Mouse (Mus musculus) neural tube, embryonic 13.5 days (tissue): ENCODE results near the gene Pum3. TPM values are rescaled to one million over a fixed set of nuclear protein-coding genes. Genes with fewer than 3 reads are reported as not detected.
"Not testable (repeated sequence)": the region's sequence is repeated elsewhere in the genome, so short reads cannot be mapped to it uniquely, and the experiment has no call there.

ENCODE experiments used
- ATAC-seq: fragments of 200-750 bp; cut with Nextera tagmentation; 2 replicates; pipeline ENCODE4 v1.8.0; 2017; ENCODE audit warnings: low read depth, mild to moderate bottlenecking, moderate TSS enrichment, moderate library complexity
- H3K27ac ChIP-seq: fragments of 300-500 bp; sonication (generic); replicated peaks from 2 replicates; pipeline ENCODE4 v1.5.1; 2015; ENCODE audit warnings: moderate library complexity, mild to moderate bottlenecking, inconsistent platforms
- H3K27me3 ChIP-seq: fragments of 300-500 bp; sonication (generic); 2 replicates; pipeline ENCODE4 v1.6.1; 2015; ENCODE audit warnings: mild to moderate bottlenecking, inconsistent platforms
- H3K36me3 ChIP-seq: fragments of 300-500 bp; sonication (generic); 2 replicates; pipeline ENCODE4 v1.6.1; 2015; ENCODE audit warnings: mild to moderate bottlenecking, inconsistent platforms
- H3K4me1 ChIP-seq: fragments of 300-500 bp; sonication (generic); replicated peaks from 2 replicates; pipeline ENCODE4 v1.6.1; 2015; ENCODE audit warnings: inconsistent platforms
- H3K4me2 ChIP-seq: fragments of 300-500 bp; sonication (generic); 2 replicates; pipeline ENCODE4 v1.6.1; 2015; ENCODE audit warnings: inconsistent platforms, mild to moderate bottlenecking, moderate library complexity
- H3K4me3 ChIP-seq: fragments of 300-500 bp; sonication (generic); 2 replicates; pipeline ENCODE4 v1.5.1; 2015; ENCODE audit warnings: mild to moderate bottlenecking, inconsistent platforms
- H3K9ac ChIP-seq: fragments of 300-500 bp; sonication (generic); 2 replicates; pipeline ENCODE4 v1.6.1; 2015; ENCODE audit warnings: moderate library complexity, mild to moderate bottlenecking, inconsistent platforms
- H3K9me3 ChIP-seq: fragments of 300-500 bp; sonication (generic); 2 replicates; pipeline ENCODE4 v1.6.1; 2016; ENCODE audit warnings: inconsistent platforms
- WGBS: fragments of 180-500 bp; shearing (Covaris S2); methylation state at CpG from one replicate; pipeline ENCODE4 v1.1.7; 2015; 5-methylcytosine and 5-hydroxymethylcytosine counted together
- polyA plus RNA-seq: library from polyadenylated mRNA; unstranded; fragments of >200 nt; fragmentation: Nextera tagmentation; extraction: Ambion mirVana; gene quantifications from 2 replicates; pipeline ENCODE4 v1.2.1, GENCODE M21; 2015

The Pum3 gene
- polyA plus RNA-seq, 1 experiment from 2014 or later: 68.0 TPM

DNA sequence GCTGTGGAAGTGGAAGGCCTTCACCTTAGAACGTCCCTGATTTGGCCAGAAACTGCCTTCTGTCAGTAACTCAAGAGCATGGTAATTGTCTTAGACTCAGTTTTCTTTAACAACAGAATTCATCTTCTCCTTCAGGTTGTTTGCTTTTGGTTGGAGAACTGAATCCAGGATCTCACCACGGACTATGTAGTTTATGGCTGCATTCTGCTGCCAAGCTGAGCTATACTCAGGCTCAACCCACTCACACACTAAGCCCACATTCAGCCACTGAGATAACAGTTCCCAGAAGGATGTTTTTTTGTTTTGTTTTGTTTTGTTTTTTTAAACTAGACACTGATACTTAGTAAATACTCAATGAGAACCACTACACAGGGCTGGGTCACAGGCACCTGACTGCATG, 38.3 kb downstream of the Pum3 start:
- no peak overlapping the region for H3K4me2 ChIP-seq
- WGBS: 96% methylated on average over 2 of the region's 2 CpGs
- no peak overlapping the region for H3K27ac ChIP-seq
- H3K9ac ChIP-seq: no peak overlapping the region
- H3K4me3 ChIP-seq: no peak overlapping the region
- no peaks in the 10 kb centered on the region for H3K27me3 ChIP-seq
- H3K36me3 ChIP-seq: peaks cover 93% of the 10 kb centered on the region
- no peaks in the 10 kb centered on the region for H3K9me3 ChIP-seq
- no peaks in the 10 kb centered on the region for H3K4me1 ChIP-seq
- no peak for ATAC-seq

GRCm38 (mm10) chr19:27389566-27389965, 40.1 kb downstream of the Pum3 start:
- H3K36me3 ChIP-seq: peaks cover 91% of the 10 kb centered on the region
- not testable (repeated sequence) for H3K27ac ChIP-seq, H3K9me3 ChIP-seq, H3K27me3 ChIP-seq, H3K4me3 ChIP-seq, ATAC-seq, H3K4me1 ChIP-seq, H3K9ac ChIP-seq, H3K4me2 ChIP-seq
- 97% methylated on average over 4 of the region's 4 CpGs for WGBS

- no peak for ATAC-seq
- H3K9me3 ChIP-seq: no peaks in the 10 kb centered on the region
- H3K27me3 ChIP-seq: no peaks in the 10 kb centered on the region
- H3K4me2 ChIP-seq: no peak overlapping the region
- no peak overlapping the region for H3K9ac ChIP-seq
- no peak overlapping the region for H3K27ac ChIP-seq
- H3K36me3 ChIP-seq: peaks cover 59% of the 10 kb centered on the region
- H3K4me3 ChIP-seq: no peak overlapping the region
- H3K4me1 ChIP-seq: no peaks in the 10 kb centered on the region
Measured at GRCm38 (mm10) chr19:27385304-27385703, 44.3 kb downstream of the Pum3 start.

- ATAC-seq: no peak
- H3K27me3 ChIP-seq: no peaks in the 10 kb centered on the region
- H3K36me3 ChIP-seq: peaks cover 38% of the 10 kb centered on the region
- H3K4me2 ChIP-seq: no peak overlapping the region
- H3K4me3 ChIP-seq: no peak overlapping the region
- H3K4me1 ChIP-seq: 0 out of 2 replicates have a peak, but pooled peaks cover 1% of the 10 kb centered on the region
- H3K27ac ChIP-seq: no peak overlapping the region
- WGBS: 89% methylated on average over 5 of the region's 5 CpGs
- no peaks in the 10 kb centered on the region for H3K9me3 ChIP-seq
- no peak overlapping the region for H3K9ac ChIP-seq
Measured at GRCm38 (mm10) chr19:27383266-27383665, 46.4 kb downstream of the Pum3 start.

GRCm38 (mm10) chr19:27382131-27382530, 47.5 kb downstream of the Pum3 start:
- 84% methylated on average over 1 of the region's 1 CpGs for WGBS
- no peak overlapping the region for H3K4me2 ChIP-seq
- H3K27ac ChIP-seq: no peak overlapping the region
- H3K9me3 ChIP-seq: no peaks in the 10 kb centered on the region
- H3K4me1 ChIP-seq: 0 out of 2 replicates have a peak, but pooled peaks cover 8% of the 10 kb centered on the region
- ATAC-seq: no peak
- H3K9ac ChIP-seq: no peak overlapping the region
- H3K36me3 ChIP-seq: peaks cover 27% of the 10 kb centered on the region
- no peak overlapping the region for H3K4me3 ChIP-seq
- H3K27me3 ChIP-seq: no peaks in the 10 kb centered on the region

- WGBS: 75% methylated on average over 2 of the region's 2 CpGs
- Histone ChIP-seq H3K4me2 (no peak overlapping the region), H3K9me3 (no peaks in the 10 kb centered on the region), H3K4me1 (0 out of 2 replicates have a peak, but pooled peaks cover 8% of the 10 kb centered on the region), H3K27me3 (no peaks in the 10 kb centered on the region), H3K36me3 (peaks cover 4% of the 10 kb centered on the region; the same call in 1 of the 2 replicates), H3K4me3 (no peak overlapping the region), H3K9ac (no peak overlapping the region), H3K27ac (0 out of 2 replicates have a peak overlapping the region, but pooled peaks have one; percentile 23)
- ATAC-seq: no peak
Measured at GRCm38 (mm10) chr19:27379712-27380401, 49.8 kb downstream of the Pum3 start.

GRCm38 (mm10) chr19:27370784-27371183, 58.8 kb downstream of the Pum3 start:
- Histone ChIP-seq H3K4me2 (no peak overlapping the region), H3K4me1 (no peaks in the 10 kb centered on the region), H3K9ac (no peak overlapping the region), H3K4me3 (no peak overlapping the region), H3K27ac (no peak overlapping the region), H3K36me3 (no peaks in the 10 kb centered on the region; the same call in 1 of the 2 replicates), H3K27me3 (no peaks in the 10 kb centered on the region), H3K9me3 (no peaks in the 10 kb centered on the region)
- no peak for ATAC-seq
- WGBS: 70% methylated on average over 2 of the region's 2 CpGs

DNA sequence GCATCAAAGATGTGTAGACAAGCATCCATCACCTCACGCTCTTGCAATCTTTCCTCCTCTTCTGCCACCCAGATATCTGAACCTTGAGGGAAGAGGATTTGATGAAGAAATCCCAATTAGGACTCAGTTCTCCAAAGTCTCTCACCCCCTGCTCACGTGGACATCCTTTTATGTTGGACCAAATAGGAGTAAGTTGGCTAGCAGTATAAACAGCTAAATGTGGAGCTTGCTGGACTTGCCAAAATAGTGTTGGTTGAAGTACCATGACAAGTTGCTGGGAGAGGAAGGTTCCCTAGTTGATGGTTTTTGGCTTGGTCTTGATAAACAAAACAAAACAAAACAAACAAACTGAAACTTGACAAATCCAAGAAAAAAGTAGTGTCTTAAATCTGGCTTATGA, 59.5 kb downstream of the Pum3 start:
- WGBS: 82% methylated on average over 2 of the region's 2 CpGs
- ATAC-seq: no peak

DNA sequence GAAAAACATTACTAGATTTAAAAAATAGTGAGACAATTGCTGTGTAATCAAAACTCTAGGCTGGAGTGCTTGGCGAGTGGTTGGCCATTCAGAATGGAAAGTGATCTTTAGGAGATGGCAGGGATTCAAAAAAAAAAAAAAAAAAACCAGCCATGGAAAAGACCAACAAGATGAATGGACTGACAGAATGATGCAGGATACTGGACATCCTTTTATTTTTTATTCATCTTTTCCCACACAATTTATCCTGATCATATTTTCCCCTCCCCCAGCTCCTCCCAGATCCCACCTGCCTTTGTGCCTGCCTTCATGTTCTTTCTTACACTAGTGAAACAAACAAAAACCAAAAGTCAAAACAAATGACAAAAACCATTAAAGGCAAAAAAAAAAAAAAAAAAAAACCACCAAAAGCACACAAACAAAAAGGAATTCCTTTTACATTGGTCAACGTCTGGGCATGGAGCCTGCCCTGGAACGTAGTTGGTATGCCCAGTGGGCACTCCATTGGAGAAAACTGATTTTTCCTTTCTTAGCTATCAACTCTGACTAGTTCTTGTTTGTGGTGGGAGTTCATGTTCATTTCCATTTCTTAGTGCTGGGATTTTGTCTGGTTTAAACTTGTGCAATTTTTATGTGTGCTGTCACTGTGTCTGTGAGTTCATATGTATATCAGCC, 60.0 kb downstream of the Pum3 start:
- WGBS: 89% methylated on average over 3 of the region's 3 CpGs
- no peak overlapping the region for H3K27ac ChIP-seq

More for the DNA sequence above, 59.5 kb downstream of the Pum3 start:
- Histone ChIP-seq H3K4me3 (no peak overlapping the region), H3K9ac (no peak overlapping the region), H3K36me3 (no peaks in the 10 kb centered on the region), H3K27ac (no peak overlapping the region), H3K27me3 (no peaks in the 10 kb centered on the region), H3K4me1 (no peaks in the 10 kb centered on the region), H3K9me3 (no peaks in the 10 kb centered on the region), H3K4me2 (no peak overlapping the region)

DNA sequence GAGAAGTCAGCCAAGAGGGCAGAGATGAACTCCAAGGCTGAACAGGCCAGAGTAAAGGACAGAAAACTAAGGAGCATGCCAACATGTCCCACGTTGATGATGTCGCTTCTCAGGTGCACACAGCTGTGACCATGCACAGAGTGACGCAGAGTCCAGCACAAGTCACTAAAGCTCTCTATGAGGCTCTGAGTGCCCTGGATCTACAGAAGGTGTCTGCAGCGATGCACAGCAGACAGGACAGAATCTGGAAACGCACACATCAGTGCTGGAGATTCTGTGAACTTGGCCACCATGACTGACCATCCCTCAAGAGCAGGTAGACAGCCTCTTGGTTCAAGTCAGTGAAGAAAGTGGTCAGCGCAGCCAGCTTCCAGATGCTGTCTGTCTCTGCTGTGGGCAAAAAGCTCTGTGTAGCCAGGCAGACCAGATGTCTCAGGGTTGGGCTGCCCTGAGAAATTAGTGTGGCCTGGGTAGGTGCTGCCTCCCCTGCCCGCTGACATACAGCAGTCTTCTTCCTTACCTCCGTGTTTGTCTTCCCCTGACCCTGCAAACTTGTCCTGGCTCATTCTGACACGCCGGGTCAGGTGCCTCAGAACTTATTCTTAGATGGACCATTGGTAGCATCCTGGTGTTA, 63.4 kb downstream of the Pum3 start:
- H3K36me3 ChIP-seq: no peaks in the 10 kb centered on the region
- H3K4me2 ChIP-seq: no peak overlapping the region
- WGBS: 85% methylated on average over 10 of the region's 10 CpGs
- H3K9ac ChIP-seq: no peak overlapping the region
- ATAC-seq: no peak
- H3K4me3 ChIP-seq: no peak overlapping the region
- H3K4me1 ChIP-seq: peaks cover 7% of the 10 kb centered on the region
- H3K9me3 ChIP-seq: no peaks in the 10 kb centered on the region
- H3K27me3 ChIP-seq: no peaks in the 10 kb centered on the region
- H3K27ac ChIP-seq: no peak overlapping the region

More for the DNA sequence above, 60.0 kb downstream of the Pum3 start:
- Histone ChIP-seq H3K4me1 (peaks cover 2% of the 10 kb centered on the region), H3K4me3 (no peak overlapping the region), H3K9ac (no peak overlapping the region), H3K9me3 (no peaks in the 10 kb centered on the region), H3K36me3 (no peaks in the 10 kb centered on the region), H3K4me2 (no peak overlapping the region), H3K27me3 (no peaks in the 10 kb centered on the region)
- ATAC-seq: no peak

DNA sequence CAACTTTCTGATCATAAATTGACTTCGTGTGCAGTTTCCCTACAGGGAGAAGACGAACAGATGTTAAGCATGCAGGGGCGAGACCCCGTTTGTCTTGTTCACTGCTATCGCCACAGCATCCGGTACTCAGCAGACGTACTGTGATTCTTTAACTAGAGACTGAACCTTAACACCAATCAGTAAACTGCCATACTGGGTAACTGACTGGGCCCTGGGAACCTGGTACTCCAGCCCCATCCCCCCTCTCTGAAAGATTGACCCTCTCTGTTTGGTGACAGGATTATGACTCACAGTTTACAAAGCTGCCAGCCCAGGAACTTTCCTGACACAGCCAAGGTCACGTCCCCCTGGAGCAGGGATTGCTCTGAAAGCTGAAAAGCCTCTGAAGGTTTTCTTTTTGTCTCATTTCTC, 65.1 kb downstream of the Pum3 start:
- Histone ChIP-seq H3K36me3 (no peaks in the 10 kb centered on the region), H3K9me3 (no peaks in the 10 kb centered on the region), H3K4me1 (peaks cover 7% of the 10 kb centered on the region), H3K4me3 (0 out of 2 replicates have a peak overlapping the region, but pooled peaks have one; percentile 8), H3K4me2 (peak overlapping the region; percentile 46), H3K27me3 (no peaks in the 10 kb centered on the region), H3K27ac (no peak overlapping the region), H3K9ac (peak overlapping the region; percentile 14; the same call in 1 of the 2 replicates)
- 0 out of 2 replicates have a peak, but pooled peaks have one; percentile 43 for ATAC-seq
- 5% methylated on average over 8 of the region's 8 CpGs for WGBS

GRCm38 (mm10) chr19:27363891-27364290, 65.7 kb downstream of the Pum3 start:
- no peak for ATAC-seq
- Histone ChIP-seq H3K27me3 (no peaks in the 10 kb centered on the region), H3K4me3 (no peak overlapping the region), H3K27ac (no peak overlapping the region), H3K9ac (no peak overlapping the region), H3K36me3 (no peaks in the 10 kb centered on the region), H3K4me2 (peak overlapping the region; percentile 46), H3K9me3 (no peaks in the 10 kb centered on the region), H3K4me1 (peaks cover 7% of the 10 kb centered on the region)
- WGBS: 54% methylated on average over 4 of the region's 4 CpGs
